9 mouse cellular contexts compared by ENCODE assay signal in the genomic region with DNA sequence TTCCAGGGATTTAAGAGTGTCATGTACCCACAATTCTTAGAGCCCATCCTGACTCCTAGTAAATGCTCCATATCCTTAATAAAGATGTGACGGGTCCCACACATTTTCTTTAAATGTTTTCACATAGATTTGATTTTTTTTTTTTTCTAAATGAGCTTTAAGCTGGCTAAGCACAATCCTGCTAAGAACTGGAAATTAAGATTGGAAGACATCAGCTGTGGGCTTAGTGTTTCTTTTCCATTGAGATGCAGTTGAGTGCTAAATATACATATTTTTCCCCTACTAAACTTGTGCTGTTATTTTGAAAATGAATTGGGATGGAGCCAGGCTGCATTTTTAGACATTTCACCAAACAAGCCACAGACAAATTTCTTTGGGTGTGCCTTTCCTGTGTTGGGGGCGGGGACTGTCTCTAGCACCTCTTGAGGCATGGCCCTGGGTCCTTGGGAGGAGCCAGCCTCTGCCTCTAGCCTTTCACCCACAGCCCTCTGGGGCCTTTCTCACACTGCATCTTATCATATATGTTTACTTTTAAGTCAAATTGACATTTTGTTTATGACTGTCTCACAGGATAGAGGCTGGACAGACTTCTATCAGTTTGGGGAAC. TPM values are rescaled to one million over a fixed set of nuclear protein-coding genes. Genes with fewer than 3 reads are reported as not detected.
DNase-seq lines count a peak whose midpoint lies in the region; ATAC-seq and TF ChIP-seq lines count a peak whose summit lies in the region.
"Had no signal": no experiment of that assay in that cellular context is flagged by ENCODE, and none has a peak within 500 bp of the region (broad histone marks: within the 10 kb centered on the region; RNA-seq: fewer than 3 reads in every experiment).

No protein-coding gene starts in this region.

- H3K27me3 ChIP-seq in intestine, embryonic 16.5 days (replicated peaks; ENCODE audit: control insufficient read depth, insufficient read depth, low read length), result no peaks in the 10 kb centered on the region
- H3K27me3 ChIP-seq in lung, embryonic 16.5 days (ENCODE audit: control insufficient read depth, insufficient read depth, low read depth, low read length), result no peaks in the 10 kb centered on the region
- H3K27me3 ChIP-seq in midbrain, embryonic 16.5 days (ENCODE audit: control insufficient read depth, insufficient read depth, low read depth, low read length), result no peaks in the 10 kb centered on the region

- intact Hi-C loops in gastrocnemius, adult 2 months (cut with DNase I), result no loop called here

- TF ChIP-seq CTCF in gastrocnemius, adult 2 months (IDR thresholded peaks at IDR 0.05), result no peak

- peak overlapping the region; percentile 62 for H3K27ac ChIP-seq in gastrocnemius, adult 2 months
- H3K27ac ChIP-seq in intestine, embryonic 16.5 days (ENCODE audit: low read length), result peak overlapping the region; percentile 74; the same call in 1 of the 2 replicates
- H3K27ac ChIP-seq in lung, embryonic 16.5 days (ENCODE audit: low read length), result peak overlapping the region; percentile 88
- no peak overlapping the region for H3K27ac ChIP-seq in midbrain, embryonic 16.5 days (ENCODE audit: low read length)

- H3K9me3 ChIP-seq in intestine, embryonic 16.5 days (ENCODE audit: control insufficient read depth, low read length), result no peaks in the 10 kb centered on the region
- H3K9me3 ChIP-seq in lung, embryonic 16.5 days (ENCODE audit: control insufficient read depth, low read length), result no peaks in the 10 kb centered on the region
- no peaks in the 10 kb centered on the region for H3K9me3 ChIP-seq in midbrain, embryonic 16.5 days (replicated peaks; ENCODE audit: control insufficient read depth, low read length, poor library complexity, severe bottlenecking)

- no peak overlapping the region for H3K4me3 ChIP-seq in gastrocnemius, adult 2 months
- no peak overlapping the region for H3K4me3 ChIP-seq in intestine, embryonic 16.5 days (ENCODE audit: low read length)
- H3K4me3 ChIP-seq in lung, embryonic 16.5 days (ENCODE audit: low read length), result no peak overlapping the region
- H3K4me3 ChIP-seq in midbrain, embryonic 16.5 days (ENCODE audit: low read depth, low read length), result no peak overlapping the region
- H3K4me3 ChIP-seq: erythroblast, embryonic 14.5 days had no signal

- H3K9ac ChIP-seq in intestine, embryonic 16.5 days (ENCODE audit: low read depth, low read length), result no peak overlapping the region
- no peak overlapping the region for H3K9ac ChIP-seq in lung, embryonic 16.5 days (ENCODE audit: low read length)
- no peak overlapping the region for H3K9ac ChIP-seq in midbrain, embryonic 16.5 days (ENCODE audit: low read depth, low read length)

- H3K4me2 ChIP-seq in intestine, embryonic 16.5 days (ENCODE audit: low read depth, low read length), result no peak overlapping the region
- H3K4me2 ChIP-seq in lung, embryonic 16.5 days (ENCODE audit: low read depth, low read length), result no peak overlapping the region
- no peak overlapping the region for H3K4me2 ChIP-seq in midbrain, embryonic 16.5 days (ENCODE audit: low read length)

- no peaks in the 10 kb centered on the region for H3K36me3 ChIP-seq in intestine, embryonic 16.5 days (ENCODE audit: control insufficient read depth, insufficient read depth, low read length)
- H3K36me3 ChIP-seq in lung, embryonic 16.5 days (ENCODE audit: control insufficient read depth, insufficient read depth, low read length), result no peaks in the 10 kb centered on the region
- H3K36me3 ChIP-seq in midbrain, embryonic 16.5 days (ENCODE audit: control insufficient read depth, insufficient read depth, low read length), result no peaks in the 10 kb centered on the region

- WGBS in intestine, embryonic 16.5 days, result 62% methylated on average over 2 of the region's 2 CpGs
- WGBS in lung, embryonic 16.5 days, result 29% methylated on average over 2 of the region's 2 CpGs
- WGBS in midbrain, embryonic 16.5 days, result 86% methylated on average over 2 of the region's 2 CpGs

- no peak for DNase-seq in gastrocnemius, adult 2 months
- DNase-seq in gastrocnemius, postnatal 25 days, result no peak
- peak; percentile 34 for DNase-seq in adipocyte (ENCODE audit: low spot score)
- DNase-seq in right cerebral cortex, postnatal 14 days, result no peak
- no peak for DNase-seq in ovary, postnatal 14 days (ENCODE audit: low spot score)

- H3K4me1 ChIP-seq in intestine, embryonic 16.5 days (ENCODE audit: control insufficient read depth, insufficient read depth, low read length), result peaks cover 35% of the 10 kb centered on the region
- H3K4me1 ChIP-seq in lung, embryonic 16.5 days (replicated peaks; ENCODE audit: control insufficient read depth, insufficient read depth, low read length), result peaks cover 55% of the 10 kb centered on the region
- peaks cover 24% of the 10 kb centered on the region for H3K4me1 ChIP-seq in midbrain, embryonic 16.5 days (ENCODE audit: control insufficient read depth, insufficient read depth, low read length)

- ATAC-seq in intestine, embryonic 16.5 days, result peak; percentile 49
- peak; percentile 83 for ATAC-seq in lung, embryonic 16.5 days (ENCODE audit: low read depth)
- ATAC-seq in midbrain, embryonic 16.5 days, result no peak

RNA-seq across cellular contexts. Expression of a gene that starts 36.6 kb away (rescaled TPM):
- 1 to 10 TPM; 5.2 to 9.1 TPM for total RNA-seq in gastrocnemius, adult 2 months (2021)
- total RNA-seq in gastrocnemius, postnatal 25 days (2021), result 1 to 10 TPM; 5.2 to 7.3 TPM
- 59.0 and 60.3 TPM in 2 replicates for polyA plus RNA-seq in intestine, embryonic 16.5 days (2015; fragmentation: Nextera tagmentation; extraction: Ambion mirVana)
- 129 and 130 TPM in 2 replicates for polyA plus RNA-seq in lung, embryonic 16.5 days (2015; fragmentation: Nextera tagmentation; extraction: Ambion mirVana)
- polyA plus RNA-seq in midbrain, embryonic 16.5 days (2015; fragmentation: Nextera tagmentation; extraction: Ambion mirVana), result 73.2 and 75.0 TPM in 2 replicates
